Mouse (Mus musculus): ENCODE results near the gene Shroom3. TPM values are rescaled to one million over a fixed set of nuclear protein-coding genes. Genes with fewer than 3 reads are reported as not detected.

The Shroom3 gene
- polyA plus RNA-seq, 1 experiment from 2014 or later: 15.2 TPM

DNA sequence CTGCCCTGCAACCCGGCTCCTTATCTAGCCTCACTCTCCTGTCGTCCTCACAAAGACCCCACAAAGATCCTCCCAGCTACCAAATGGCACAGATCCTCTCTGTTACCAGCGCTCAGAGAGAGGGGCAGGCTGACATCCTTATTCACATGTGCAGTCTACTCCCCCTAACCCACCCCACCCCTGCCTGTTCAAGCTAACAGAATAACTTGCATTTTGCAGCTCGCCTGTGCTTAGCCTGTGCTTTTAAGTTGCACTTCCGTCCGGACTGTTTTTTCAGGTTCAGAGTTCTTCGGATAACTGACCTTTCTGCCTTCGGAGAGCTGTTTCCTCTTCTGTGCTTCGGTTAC, 7.7 kb upstream of the Shroom3 start:
- Histone ChIP-seq H3K4me1 (replicated peaks; ENCODE audit: control insufficient read depth, insufficient read depth, low read length) (peaks cover 5% of the 10 kb centered on the region; the same call in 1 of the 2 replicates), H3K36me3 (ENCODE audit: control insufficient read depth, insufficient read depth, low read length) (no peaks in the 10 kb centered on the region), H3K9ac (ENCODE audit: low read length) (peak overlapping the region; percentile 25), H3K27me3 (ENCODE audit: control insufficient read depth, insufficient read depth, low read length) (no peaks in the 10 kb centered on the region), H3K9me3 (ENCODE audit: control insufficient read depth, low read length) (no peaks in the 10 kb centered on the region), H3K4me2 (ENCODE audit: low read depth, low read length, severe bottlenecking) (peak overlapping the region; percentile 67), H3K4me3 (ENCODE audit: low read depth, low read length) (peak overlapping the region; percentile 39), H3K27ac (ENCODE audit: low read depth, low read length) (no peak overlapping the region)
- no peak for DNase-seq (ENCODE audit: low spot score)
- WGBS: 3% methylated on average over 9 of the region's 9 CpGs
- ATAC-seq (replicated peaks; ENCODE audit: low FRiP score): no peak

DNA sequence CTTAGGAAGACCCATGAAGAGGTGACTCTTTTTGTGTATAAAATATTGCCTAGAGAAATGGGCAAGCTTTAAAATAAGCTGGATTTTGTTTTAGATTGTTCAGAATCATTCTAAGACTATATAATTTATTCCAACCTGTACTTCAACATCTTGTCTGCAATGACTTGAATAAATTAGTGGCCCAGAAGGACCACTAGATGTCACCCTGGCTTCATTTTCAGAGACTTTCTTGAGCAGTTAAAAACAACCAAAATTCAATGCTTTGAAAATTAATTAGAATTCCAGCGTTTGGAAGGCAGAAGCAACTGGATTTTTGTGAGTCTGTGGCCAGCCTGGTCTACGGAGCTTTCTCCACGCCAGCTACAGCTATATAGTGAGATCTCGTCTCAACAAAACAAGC, 3.8 kb upstream of the Shroom3 start:
- Histone ChIP-seq H3K27me3 (ENCODE audit: control insufficient read depth, insufficient read depth, low read length) (no peaks in the 10 kb centered on the region), H3K9ac (ENCODE audit: low read length) (no peak overlapping the region), H3K4me1 (replicated peaks; ENCODE audit: control insufficient read depth, insufficient read depth, low read length) (peaks cover 8% of the 10 kb centered on the region; the same call in 1 of the 2 replicates), H3K27ac (ENCODE audit: low read depth, low read length) (no peak overlapping the region), H3K36me3 (ENCODE audit: control insufficient read depth, insufficient read depth, low read length) (no peaks in the 10 kb centered on the region), H3K9me3 (ENCODE audit: control insufficient read depth, low read length) (no peaks in the 10 kb centered on the region), H3K4me2 (ENCODE audit: low read depth, low read length, severe bottlenecking) (no peak overlapping the region), H3K4me3 (ENCODE audit: low read depth, low read length) (no peak overlapping the region)
- no peak for DNase-seq (ENCODE audit: low spot score)
- no peak for ATAC-seq (replicated peaks; ENCODE audit: low FRiP score)
- 26% methylated on average over 4 of the region's 4 CpGs for WGBS

DNA sequence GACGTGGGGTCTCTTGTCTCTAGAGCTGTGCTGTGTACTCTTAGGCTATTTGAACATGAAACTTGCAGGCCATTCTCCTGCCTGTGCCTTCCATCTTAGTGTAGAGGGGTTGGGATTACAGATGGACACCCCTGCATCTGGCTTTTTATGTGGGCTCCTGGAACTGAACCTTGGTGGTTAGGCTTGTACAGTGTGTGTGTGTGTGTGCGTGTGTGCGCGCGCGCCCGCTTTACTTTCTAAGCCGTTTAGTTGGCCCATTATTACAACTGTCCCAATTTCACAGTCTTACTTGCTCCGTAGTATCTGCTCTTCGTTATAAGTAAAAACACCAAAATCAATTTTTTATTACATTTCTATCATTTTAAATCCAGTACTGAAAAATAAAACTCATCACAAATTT, 1.4 kb upstream of the Shroom3 start:
- H3K9me3 ChIP-seq (ENCODE audit: control insufficient read depth, low read length): no peaks in the 10 kb centered on the region
- H3K4me2 ChIP-seq (ENCODE audit: low read depth, low read length, severe bottlenecking): no peak overlapping the region
- no peaks in the 10 kb centered on the region for H3K36me3 ChIP-seq (ENCODE audit: control insufficient read depth, insufficient read depth, low read length)
- H3K27me3 ChIP-seq (ENCODE audit: control insufficient read depth, insufficient read depth, low read length): no peaks in the 10 kb centered on the region
- ATAC-seq (replicated peaks; ENCODE audit: low FRiP score): no peak
- no peak overlapping the region for H3K9ac ChIP-seq (ENCODE audit: low read length)
- 0 out of 2 replicates have a peak, but pooled peaks cover 3% of the 10 kb centered on the region for H3K4me1 ChIP-seq (replicated peaks; ENCODE audit: control insufficient read depth, insufficient read depth, low read length)
- H3K27ac ChIP-seq (ENCODE audit: low read depth, low read length): no peak overlapping the region
- 85% methylated on average over 10 of the region's 10 CpGs for WGBS
- no peak overlapping the region for H3K4me3 ChIP-seq (ENCODE audit: low read depth, low read length)
- DNase-seq (ENCODE audit: low spot score): no peak

DNA sequence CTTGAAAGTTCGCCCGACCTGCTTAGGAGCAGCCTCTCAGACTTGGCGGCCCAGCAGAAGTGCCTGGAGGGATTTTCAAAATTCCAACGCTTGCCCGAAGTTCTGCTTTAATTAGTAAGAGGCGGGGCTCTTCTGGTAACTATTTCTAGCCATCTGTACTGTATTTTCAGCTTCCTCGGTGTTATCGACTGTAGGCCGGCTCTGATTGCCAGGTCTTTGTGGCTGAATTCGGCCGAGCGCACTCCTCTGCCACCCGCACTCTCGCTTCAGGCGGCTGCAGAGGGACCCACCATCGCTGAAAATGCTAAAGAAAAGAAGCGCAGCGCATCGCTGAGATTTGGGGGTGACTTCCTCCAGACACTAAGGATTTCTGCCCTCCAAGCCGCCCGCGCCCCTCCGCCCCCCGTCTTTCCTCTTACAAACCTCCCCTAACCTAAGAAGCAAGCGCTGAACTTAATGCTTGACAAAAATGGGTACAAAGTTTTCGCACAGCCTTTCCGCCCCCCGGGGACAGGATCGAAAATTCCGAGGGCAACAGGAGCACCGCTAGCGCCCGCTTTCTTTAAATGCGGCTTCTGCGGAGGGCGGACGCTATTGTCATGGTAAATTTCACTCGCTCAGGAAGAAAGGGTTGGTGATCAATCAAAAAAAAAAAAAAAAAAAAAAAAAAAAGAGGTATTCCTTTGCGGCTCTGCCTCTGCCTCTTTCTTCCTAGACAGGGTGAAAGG, 450 bp upstream of the Shroom3 start:
- under 1% methylated on average over 39 of the region's 39 CpGs for WGBS
- Histone ChIP-seq H3K4me3 (ENCODE audit: low read depth, low read length) (peak overlapping the region; percentile 57), H3K27me3 (ENCODE audit: control insufficient read depth, insufficient read depth, low read length) (no peaks in the 10 kb centered on the region), H3K4me2 (ENCODE audit: low read depth, low read length, severe bottlenecking) (peak overlapping the region; percentile 53), H3K36me3 (ENCODE audit: control insufficient read depth, insufficient read depth, low read length) (no peaks in the 10 kb centered on the region), H3K9me3 (ENCODE audit: control insufficient read depth, low read length) (no peaks in the 10 kb centered on the region), H3K27ac (ENCODE audit: low read depth, low read length) (peak overlapping the region; percentile 75), H3K4me1 (replicated peaks; ENCODE audit: control insufficient read depth, insufficient read depth, low read length) (0 out of 2 replicates have a peak, but pooled peaks cover 3% of the 10 kb centered on the region), H3K9ac (ENCODE audit: low read length) (peak overlapping the region; percentile 79)
- ATAC-seq (replicated peaks; ENCODE audit: low FRiP score): peak; percentile 70
- DNase-seq (ENCODE audit: low spot score): peak; percentile 79

DNA sequence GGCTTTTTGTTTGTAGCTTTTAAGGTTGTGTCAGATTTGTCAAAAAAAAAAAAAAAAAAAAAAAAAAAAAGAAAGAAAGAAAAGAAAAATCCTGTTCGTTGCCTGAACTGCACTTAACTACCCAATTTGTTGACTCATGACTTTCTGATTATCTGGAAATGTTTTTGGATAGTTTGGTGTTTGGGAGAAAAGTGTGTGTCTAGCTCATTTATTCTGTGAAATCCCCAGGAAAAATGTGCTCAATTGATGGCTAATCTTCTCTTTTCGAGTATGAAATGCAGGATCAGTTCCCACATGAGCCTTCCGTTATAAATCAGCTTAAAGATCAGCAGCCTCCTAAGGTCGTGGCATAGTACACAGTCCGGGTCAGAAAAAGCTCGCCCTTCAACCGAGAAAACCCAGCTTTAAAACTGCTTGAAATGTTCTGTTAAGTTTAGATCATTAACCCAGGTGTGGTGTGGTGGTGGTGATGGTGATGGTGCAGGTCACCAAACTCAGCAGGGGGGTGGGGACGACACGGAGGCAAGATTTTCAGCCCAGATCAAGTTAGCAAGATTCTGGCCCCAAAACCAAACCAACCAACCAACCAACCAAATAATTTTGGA, 738 bp downstream of the Shroom3 start:
- peaks cover 2% of the 10 kb centered on the region; the same call in 1 of the 2 replicates for H3K9me3 ChIP-seq (ENCODE audit: control insufficient read depth, low read length)
- peak overlapping the region; percentile 57 for H3K4me3 ChIP-seq (ENCODE audit: low read depth, low read length)
- 8% methylated on average over 9 of the region's 9 CpGs for WGBS
- no peak overlapping the region for H3K27ac ChIP-seq (ENCODE audit: low read depth, low read length)
- H3K27me3 ChIP-seq (ENCODE audit: control insufficient read depth, insufficient read depth, low read length): no peaks in the 10 kb centered on the region
- DNase-seq (ENCODE audit: low spot score) (no peak), ATAC-seq (replicated peaks; ENCODE audit: low FRiP score) (no peak)
- peak overlapping the region; percentile 53 for H3K4me2 ChIP-seq (ENCODE audit: low read depth, low read length, severe bottlenecking)
- peak overlapping the region; percentile 79 for H3K9ac ChIP-seq (ENCODE audit: low read length)
- no peaks in the 10 kb centered on the region for H3K36me3 ChIP-seq (ENCODE audit: control insufficient read depth, insufficient read depth, low read length)
- H3K4me1 ChIP-seq (replicated peaks; ENCODE audit: control insufficient read depth, insufficient read depth, low read length): 0 out of 2 replicates have a peak, but pooled peaks cover 3% of the 10 kb centered on the region

DNA sequence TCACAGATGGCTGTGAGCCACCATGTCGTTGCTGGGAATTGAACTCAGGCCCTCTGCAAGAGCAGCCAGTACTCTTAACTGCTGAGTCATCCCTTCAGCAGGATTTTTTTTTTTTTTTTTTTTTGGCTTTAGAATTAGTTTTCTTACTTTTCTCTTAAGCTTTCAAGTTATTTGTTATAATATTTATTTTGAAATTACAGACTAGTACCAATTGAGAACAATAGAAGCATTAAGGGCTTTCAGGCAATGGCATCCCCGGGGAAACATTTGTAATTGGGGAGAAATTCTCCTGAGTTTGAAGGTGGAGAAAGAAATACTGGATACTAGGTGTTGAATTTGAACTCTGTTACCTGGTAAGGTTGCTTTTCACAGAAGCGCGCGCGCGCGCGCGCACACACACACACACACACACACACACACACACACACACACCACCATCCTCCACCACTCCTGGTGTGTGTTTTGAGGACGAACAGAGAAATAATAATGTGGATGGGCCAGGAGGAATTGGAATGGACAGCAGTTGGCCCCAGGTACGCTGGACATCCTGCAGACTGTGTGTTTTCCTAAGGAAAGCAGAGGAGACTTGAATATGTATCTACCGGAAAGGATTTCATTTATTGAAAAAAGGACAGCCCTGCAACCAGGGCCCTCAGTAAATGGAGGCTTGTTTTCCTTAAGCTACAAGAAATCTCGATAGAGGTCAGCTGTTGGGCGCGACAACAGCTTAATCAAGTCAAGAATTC, 1.7 kb downstream of the Shroom3 start:
- Histone ChIP-seq H3K36me3 (ENCODE audit: control insufficient read depth, insufficient read depth, low read length) (no peaks in the 10 kb centered on the region; the same call in 1 of the 2 replicates), H3K27ac (ENCODE audit: low read depth, low read length) (no peak overlapping the region), H3K9ac (ENCODE audit: low read length) (no peak overlapping the region), H3K27me3 (ENCODE audit: control insufficient read depth, insufficient read depth, low read length) (no peaks in the 10 kb centered on the region), H3K4me3 (ENCODE audit: low read depth, low read length) (no peak overlapping the region), H3K4me1 (replicated peaks; ENCODE audit: control insufficient read depth, insufficient read depth, low read length) (0 out of 2 replicates have a peak, but pooled peaks cover 3% of the 10 kb centered on the region), H3K9me3 (ENCODE audit: control insufficient read depth, low read length) (peaks cover 3% of the 10 kb centered on the region; the same call in 1 of the 2 replicates), H3K4me2 (ENCODE audit: low read depth, low read length, severe bottlenecking) (no peak overlapping the region)
- DNase-seq (ENCODE audit: low spot score) (no peak), ATAC-seq (replicated peaks; ENCODE audit: low FRiP score) (no peak)
- 86% methylated on average over 16 of the region's 16 CpGs for WGBS

DNA sequence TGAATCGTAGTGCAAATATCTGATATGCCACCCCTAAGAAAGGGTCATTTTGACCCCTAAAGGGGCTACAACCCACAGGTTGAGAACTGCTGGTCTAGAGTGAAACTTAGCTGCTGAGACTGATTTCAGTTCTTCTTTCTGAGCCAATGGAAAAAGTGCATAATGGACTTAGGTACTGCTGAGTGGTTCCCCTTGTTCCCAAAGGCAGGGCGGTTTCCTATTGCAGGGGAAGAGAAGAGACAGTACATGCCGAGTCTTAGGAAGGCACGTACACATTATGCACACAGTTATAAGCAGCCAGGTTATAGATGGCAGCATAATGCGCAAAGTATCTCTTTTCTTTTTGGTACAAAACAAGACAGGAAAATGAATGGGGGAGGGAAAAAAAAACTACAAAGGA, 4.9 kb downstream of the Shroom3 start:
- 81% methylated on average over 5 of the region's 5 CpGs for WGBS
- no peak overlapping the region for H3K4me2 ChIP-seq (ENCODE audit: low read depth, low read length, severe bottlenecking)
- no peaks in the 10 kb centered on the region; the same call in 1 of the 2 replicates for H3K36me3 ChIP-seq (ENCODE audit: control insufficient read depth, insufficient read depth, low read length)
- no peak overlapping the region for H3K4me3 ChIP-seq (ENCODE audit: low read depth, low read length)
- H3K27me3 ChIP-seq (ENCODE audit: control insufficient read depth, insufficient read depth, low read length): no peaks in the 10 kb centered on the region
- no peak overlapping the region for H3K27ac ChIP-seq (ENCODE audit: low read depth, low read length)
- 0 out of 2 replicates have a peak, but pooled peaks cover 2% of the 10 kb centered on the region for H3K4me1 ChIP-seq (replicated peaks; ENCODE audit: control insufficient read depth, insufficient read depth, low read length)
- no peak for ATAC-seq (replicated peaks; ENCODE audit: low FRiP score)
- H3K9ac ChIP-seq (ENCODE audit: low read length): no peak overlapping the region
- peaks cover 3% of the 10 kb centered on the region; the same call in 1 of the 2 replicates for H3K9me3 ChIP-seq (ENCODE audit: control insufficient read depth, low read length)
- no peak for DNase-seq (ENCODE audit: low spot score)

DNA sequence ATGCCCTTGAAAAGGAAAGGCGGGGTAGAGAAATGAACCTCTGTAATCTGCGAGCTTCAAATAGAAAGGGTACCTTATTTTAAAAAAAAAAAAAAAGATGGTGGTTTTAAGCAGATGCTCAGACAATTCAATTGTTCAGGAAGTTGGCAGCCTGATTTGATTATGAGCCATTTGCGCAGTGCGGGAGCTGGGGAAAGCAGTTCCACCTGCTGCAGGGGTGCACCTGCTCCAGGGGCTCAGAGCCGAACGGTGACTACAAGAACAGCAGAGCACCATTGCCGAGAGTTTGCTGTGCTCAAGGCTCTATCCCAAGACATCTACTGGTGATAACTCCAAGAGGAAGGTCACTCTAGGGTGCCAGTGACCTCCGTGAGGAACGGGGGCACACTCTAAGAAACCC, 5.3 kb downstream of the Shroom3 start:
- H3K9me3 ChIP-seq (ENCODE audit: control insufficient read depth, low read length): peaks cover 3% of the 10 kb centered on the region; the same call in 1 of the 2 replicates
- no peaks in the 10 kb centered on the region; the same call in 1 of the 2 replicates for H3K36me3 ChIP-seq (ENCODE audit: control insufficient read depth, insufficient read depth, low read length)
- 0 out of 2 replicates have a peak, but pooled peaks cover under 1% of the 10 kb centered on the region for H3K4me1 ChIP-seq (replicated peaks; ENCODE audit: control insufficient read depth, insufficient read depth, low read length)
- H3K4me3 ChIP-seq (ENCODE audit: low read depth, low read length): no peak overlapping the region
- 93% methylated on average over 9 of the region's 9 CpGs for WGBS
- no peak for DNase-seq (ENCODE audit: low spot score)
- H3K27me3 ChIP-seq (ENCODE audit: control insufficient read depth, insufficient read depth, low read length): no peaks in the 10 kb centered on the region
- no peak for ATAC-seq (replicated peaks; ENCODE audit: low FRiP score)
- H3K27ac ChIP-seq (ENCODE audit: low read depth, low read length): no peak overlapping the region
- no peak overlapping the region for H3K9ac ChIP-seq (ENCODE audit: low read length)
- no peak overlapping the region for H3K4me2 ChIP-seq (ENCODE audit: low read depth, low read length, severe bottlenecking)
